Mouse (Mus musculus): ENCODE data around the gene Pole2.

Gene Pole2

GRCm38 (mm10) chr12:69210056-69210979, 17.7 kb downstream of the Pole2 start:
- DNase-seq, result no peak

GRCm38 (mm10) chr12:69208520-69208919, 19.5 kb downstream of the Pole2 start:
- DNase-seq, result no peak

DNA sequence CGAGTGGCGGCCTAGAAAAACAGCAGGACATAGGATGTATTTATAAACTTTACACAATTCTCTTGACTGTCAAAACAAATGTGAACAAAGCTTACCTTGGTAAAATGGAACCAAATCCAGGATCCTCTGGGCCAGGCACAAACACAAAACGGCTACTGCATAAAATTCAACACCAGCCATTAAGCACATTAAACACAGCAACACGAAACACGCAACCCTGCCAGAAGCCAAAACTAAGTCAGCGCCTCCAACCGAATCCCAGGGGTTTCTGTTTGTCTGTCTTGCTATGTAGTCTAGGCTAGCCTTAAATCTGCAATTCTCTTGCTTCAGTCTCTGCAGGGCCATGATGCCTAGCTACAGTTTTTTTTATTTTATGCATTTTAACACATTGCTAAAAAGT, 20.1 kb downstream of the Pole2 start:
- no peak for DNase-seq

DNA sequence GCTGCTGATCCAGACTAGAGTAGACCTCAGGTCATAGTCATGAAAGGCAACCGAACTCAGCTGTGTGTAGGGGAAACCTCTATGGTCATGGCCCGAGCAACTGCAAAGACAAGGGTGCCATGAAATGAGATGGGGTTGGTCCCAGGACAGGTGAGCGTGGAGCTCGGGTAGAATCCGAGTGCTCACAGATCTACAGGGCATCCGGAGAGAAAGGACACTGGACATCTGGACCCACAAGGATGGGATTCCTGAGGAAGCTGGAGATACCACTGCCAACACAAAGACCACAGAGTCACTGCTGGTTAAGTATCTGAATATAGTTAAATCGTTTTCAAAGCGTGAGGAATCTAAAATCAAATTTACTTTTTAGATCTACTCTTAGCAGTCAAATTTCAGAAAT, 20.6 kb downstream of the Pole2 start:
- no peak for DNase-seq

DNA sequence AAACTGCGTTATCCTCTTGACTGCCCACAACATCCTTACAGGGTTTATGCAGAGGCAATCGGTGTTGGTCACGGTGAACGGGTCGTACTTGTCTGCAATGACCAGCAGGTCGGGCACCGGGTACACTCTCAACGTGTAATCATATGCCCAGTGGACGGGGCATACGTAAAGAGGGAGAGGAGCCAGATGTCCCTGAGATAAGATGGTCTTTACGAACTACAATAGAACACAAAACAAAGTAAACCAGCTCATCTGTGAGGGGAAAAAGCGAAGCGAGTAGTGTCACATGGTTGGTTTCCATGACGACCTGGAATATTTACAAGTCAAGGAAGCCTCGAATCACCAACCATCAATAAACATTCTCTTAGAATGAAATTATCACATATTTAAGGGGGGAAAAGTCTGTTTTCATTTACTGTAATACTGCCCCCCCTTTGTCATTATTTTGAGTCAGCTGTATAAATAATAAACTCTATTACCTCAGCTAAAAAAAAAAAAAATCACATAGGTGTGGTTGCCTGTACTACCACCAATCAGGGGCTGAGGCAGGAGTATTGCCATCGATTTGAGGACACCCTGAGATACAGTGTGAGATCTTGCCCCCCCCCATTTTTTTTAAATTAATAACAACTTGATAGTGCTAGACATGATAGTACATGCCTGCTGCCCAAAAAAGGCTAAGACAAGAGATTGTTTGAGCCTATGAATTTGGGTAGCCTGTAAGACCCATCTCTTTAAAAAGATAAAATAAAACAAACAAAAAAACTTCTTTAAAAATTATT, 23.8 kb downstream of the Pole2 start, which contains the start of gene Gm49384:
Gene Gm49384, minus strand, starts transcription at position 216 of the 782 bp plus-strand sequence.
- no peak for DNase-seq

DNA sequence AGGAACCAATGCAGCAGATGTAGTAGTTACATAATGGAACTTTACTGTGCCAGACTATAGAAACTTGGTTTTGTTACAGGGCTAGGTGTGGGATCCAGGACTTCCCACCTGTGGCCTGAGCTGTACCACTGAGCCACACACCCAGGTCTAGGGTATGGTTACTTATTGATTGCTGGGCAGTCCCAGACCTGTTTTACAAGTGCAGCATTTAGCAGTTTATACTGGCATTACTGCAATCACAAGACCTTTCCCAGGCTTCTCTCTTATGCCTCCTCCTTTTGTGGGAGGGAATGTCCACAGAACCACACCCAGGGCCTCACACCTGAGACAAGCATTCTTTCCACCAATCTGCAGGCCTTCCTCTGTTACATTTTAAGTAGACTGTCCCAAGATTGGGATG, 29.0 kb downstream of the Pole2 start:
- no peak for DNase-seq

DNA sequence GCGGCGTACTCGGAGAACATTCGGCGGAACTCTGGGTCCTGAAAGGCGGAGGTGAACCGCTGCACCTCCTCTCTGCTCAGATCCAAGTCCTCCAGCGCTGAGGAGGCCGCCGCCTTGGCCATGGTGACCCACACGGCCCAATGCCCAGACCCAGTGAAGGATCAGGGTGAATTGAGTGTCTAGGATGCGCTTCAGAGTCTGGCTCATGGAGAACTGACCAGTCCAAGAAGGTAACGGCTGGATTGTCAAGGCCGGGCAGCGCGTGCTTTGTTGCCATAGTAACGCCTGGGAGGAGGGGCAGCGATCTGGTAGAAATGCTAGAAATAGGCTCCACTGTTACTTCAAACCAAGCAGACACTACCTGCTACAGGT, 29.8 kb downstream of the Pole2 start, which contains the start of gene Dnaaf2:
Gene Dnaaf2, minus strand, starts transcription at position 266 of the 372 bp plus-strand sequence.
- no peak for DNase-seq

DNA sequence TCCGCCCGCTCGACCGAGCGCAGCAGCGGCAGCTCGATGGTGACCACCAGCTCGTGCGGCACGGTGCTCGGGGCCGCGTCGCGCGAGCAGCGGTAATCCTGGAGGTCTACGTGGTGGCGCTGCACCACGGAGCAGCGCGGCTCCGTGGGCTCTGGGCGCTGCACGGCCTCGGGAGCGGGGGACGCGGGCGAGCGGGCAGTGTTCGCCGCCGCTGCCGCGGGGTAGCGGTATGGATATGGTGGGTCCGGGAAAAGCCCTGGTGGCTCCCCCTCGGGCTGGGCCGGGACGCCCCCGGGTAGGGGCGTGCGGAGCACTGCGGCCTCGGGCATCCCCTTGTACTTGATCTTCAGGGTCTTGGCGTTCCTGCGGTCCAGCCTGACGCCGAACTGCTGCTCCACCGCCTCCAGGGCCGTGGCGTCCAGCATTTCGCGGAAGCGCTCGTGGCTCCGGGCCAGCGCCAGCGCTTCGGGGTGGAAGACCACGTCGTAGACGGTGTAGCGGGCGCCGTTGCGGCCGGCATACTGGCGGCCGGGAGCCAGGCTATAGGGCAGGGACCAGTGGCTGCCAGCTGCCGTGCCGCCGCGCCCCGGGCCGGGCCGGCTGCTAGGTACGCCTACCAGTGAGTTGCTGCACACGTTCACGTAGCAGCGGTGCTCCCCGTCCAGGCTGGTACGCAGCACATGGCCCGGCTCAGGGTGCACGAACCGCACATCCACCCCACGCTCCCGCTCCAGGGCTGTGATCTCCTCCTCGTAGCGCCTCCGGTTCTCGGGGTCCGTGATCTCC, 30.4 kb downstream of the Pole2 start:
- DNase-seq, result peak; percentile 59

DNA sequence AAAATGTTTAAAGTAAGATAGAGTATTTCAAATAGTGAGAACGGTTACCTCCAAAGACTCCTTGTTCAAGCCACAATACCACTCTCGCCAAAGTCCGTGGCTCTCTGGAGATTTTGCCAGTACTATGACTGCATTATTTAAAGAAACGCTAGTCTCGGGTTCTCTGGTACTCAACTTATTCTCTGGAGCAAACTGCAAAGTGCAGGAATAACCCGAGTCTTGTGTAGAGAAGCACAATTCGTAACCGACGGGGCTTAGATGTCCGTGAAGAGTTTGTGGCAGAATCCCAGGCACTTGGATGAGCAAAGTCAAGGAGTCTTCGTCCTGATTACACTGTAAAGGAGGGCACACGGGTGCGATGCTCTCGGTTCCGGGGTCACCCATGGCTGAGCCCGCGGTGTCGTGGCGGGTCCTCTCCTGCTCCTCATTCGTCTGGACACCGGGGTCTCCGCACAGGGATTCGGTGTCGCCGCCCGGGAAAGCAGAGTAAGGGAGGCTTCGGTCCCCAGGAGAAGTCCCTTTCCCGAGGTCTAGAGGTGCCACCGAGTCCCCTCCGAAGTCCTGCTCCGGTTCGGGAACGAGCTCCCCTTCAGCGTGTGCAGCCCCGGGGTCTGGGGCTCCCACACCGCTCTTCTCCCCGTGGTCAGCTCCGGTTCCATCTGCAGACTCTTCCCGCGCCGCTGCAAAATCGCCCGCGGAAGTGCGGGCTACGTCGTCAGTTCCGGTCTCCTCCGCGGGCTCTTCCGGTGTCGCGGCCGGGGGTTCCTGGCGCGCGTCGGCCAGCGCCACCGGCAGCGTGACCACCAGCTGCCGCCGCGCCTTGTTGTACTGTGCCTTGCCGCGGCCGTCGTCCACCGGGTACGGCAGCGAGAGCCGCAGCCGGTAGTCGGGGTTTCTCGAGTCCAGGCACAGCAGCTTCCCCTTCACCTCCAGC, 31.3 kb downstream of the Pole2 start, which contains the start of gene Gm49383:
Gene Gm49383, minus strand, starts transcription at position 661 of the 934 bp plus-strand sequence.
- peak; percentile 59 for DNase-seq

- no peak for DNase-seq
Observed at GRCm38 (mm10) chr12:69192637-69193036, 35.4 kb downstream of the Pole2 start.

GRCm38 (mm10) chr12:69191396-69191795, 36.6 kb downstream of the Pole2 start:
- DNase-seq, result no peak

GRCm38 (mm10) chr12:69190522-69190921, 37.5 kb downstream of the Pole2 start:
- DNase-seq, result no peak

- DNase-seq, result no peak
Observed at GRCm38 (mm10) chr12:69190074-69190473, 37.9 kb downstream of the Pole2 start.

DNA sequence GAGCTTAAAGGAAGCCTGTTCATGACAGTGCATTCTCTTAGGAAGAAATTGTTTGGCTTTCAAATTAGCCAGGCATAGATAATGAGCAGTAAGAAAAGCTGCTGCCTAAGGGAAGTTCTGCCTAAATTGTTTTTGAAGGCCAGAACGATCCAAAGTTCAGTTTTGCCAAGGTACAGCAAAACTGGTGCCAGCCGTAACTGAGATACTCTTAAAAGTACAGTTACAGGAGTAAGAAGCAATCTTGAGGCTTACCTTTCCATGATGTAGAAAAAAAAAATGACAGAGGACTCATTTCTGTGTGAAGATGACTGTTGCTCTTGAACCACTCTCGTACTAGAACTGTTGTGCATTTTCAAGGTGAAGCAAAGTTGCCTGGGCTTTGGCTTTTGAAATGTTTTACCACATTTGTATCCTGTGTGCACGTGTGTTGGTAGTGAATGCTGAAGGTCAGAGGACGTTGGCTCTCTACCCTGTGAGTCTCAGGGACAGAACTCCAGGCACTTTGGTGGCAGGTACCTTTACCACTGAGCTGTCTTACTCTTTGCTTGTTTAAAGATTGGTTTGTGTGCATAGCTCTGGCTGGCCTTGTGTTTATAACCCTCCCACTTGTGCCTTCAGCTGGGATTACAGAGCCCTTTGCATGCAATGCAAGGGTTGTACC, 41.1 kb downstream of the Pole2 start:
- no peak for DNase-seq

DNA sequence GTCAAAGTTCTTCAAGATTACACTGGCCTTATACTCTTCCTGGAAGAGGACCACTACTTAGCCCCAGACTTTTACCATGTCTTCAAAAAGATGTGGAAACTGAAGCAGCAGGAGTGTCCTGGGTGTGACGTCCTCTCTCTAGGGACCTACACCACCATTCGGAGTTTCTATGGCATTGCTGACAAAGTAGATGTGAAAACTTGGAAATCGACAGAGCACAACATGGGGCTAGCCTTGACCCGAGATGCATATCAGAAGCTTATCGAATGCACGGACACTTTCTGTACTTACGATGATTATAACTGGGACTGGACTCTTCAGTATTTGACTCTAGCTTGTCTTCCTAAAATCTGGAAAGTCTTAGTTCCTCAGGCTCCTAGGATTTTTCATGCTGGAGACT, 42.6 kb downstream of the Pole2 start:
- no peak for DNase-seq

GRCm38 (mm10) chr12:69184342-69185295, 43.4 kb downstream of the Pole2 start:
- no peak for DNase-seq

GRCm38 (mm10) chr12:69183583-69184308, 44.2 kb downstream of the Pole2 start, which contains the start of the genes Rpl36al and Mgat2:
Gene Rpl36al (minus strand): TSS chr12:69184083.
Gene Mgat2 (plus strand): TSS chr12:69184157.
- DNase-seq, result peak; percentile 99

- DNase-seq, result no peak
Observed at GRCm38 (mm10) chr12:69181800-69182199, 46.2 kb downstream of the Pole2 start.

DNA sequence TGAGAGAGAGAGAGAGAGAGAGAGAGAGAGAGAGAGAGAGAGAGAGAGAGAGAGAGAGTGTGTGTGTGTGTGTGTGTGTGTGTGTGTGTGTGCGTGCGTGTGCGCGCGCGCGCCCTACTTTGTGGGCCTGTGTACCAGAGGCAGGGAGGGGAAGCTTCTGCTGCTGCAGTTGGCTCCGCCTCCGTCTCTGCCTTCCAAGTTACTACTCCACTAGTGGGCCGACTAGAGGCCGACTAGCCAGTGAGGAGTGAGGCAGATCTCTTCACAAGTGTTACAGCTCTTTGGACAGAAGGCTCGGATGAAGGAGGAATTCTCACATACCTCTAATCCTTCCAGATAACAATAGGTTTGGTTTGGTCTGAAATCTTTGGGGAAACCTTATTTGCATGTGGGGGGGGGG, 48.6 kb downstream of the Pole2 start:
- no peak for DNase-seq

Data from cerebellum, adult 8-10 months (tissue).